Mouse (Mus musculus) MEL (cell line): ENCODE measurements around the gene Lypla2. TPM values are rescaled to one million over a fixed set of nuclear protein-coding genes. Genes with fewer than 3 reads are reported as not detected.

Experiments
- DNase-seq: peaks from one replicate; pipeline ENCODE4 v3.0.0; 2011; ENCODE audit warnings: low read depth, low spot score
- H3K27ac ChIP-seq: 2 replicates; pipeline ENCODE4 v1.5.1; 2012; ENCODE audit warnings: low read depth, mild to moderate bottlenecking, control low read depth, low read length, moderate library complexity; ENCODE audit not compliant: control insufficient read depth
- H3K27me3 ChIP-seq, 2 experiments: fragments of 150-350 bp in 1 of 2; sonication (generic) in 1 of 2; 2 replicates each; pipeline ENCODE4 v1.6.1; 2012; ENCODE audit warnings: low read length in 2 of 2, mild to moderate bottlenecking in 2 of 2, improper control_type of control experiment in 1 of 2, moderate library complexity in 1 of 2; ENCODE audit not compliant: insufficient read depth in 2 of 2, control insufficient read depth in 1 of 2
- H3K36me3 ChIP-seq, 2 experiments: 2 replicates each; pipeline ENCODE4 v1.6.1; 2012 to 2014; ENCODE audit warnings: low read length in 2 of 2, improper control_type of control experiment in 1 of 2, inconsistent platforms in 1 of 2, mild to moderate bottlenecking in 1 of 2; ENCODE audit not compliant: insufficient read depth in 2 of 2, control insufficient read depth in 1 of 2
- H3K4me1 ChIP-seq, 2 experiments: fragments of 150-350 bp in 1 of 2; sonication (generic) in 1 of 2; 2 replicates each; pipeline ENCODE4 v1.6.1; 2012; ENCODE audit warnings: low read length in 2 of 2, improper control_type of control experiment in 1 of 2, mild to moderate bottlenecking in 1 of 2; ENCODE audit not compliant: insufficient read depth in 2 of 2, control insufficient read depth in 1 of 2
- H3K4me3 ChIP-seq, 2 experiments: fragments of 150-350 bp in 1 of 2; sonication (generic) in 1 of 2; 2 replicates each; pipeline ENCODE4 v1.5.1; 2012; ENCODE audit warnings: low read depth in 2 of 2, low read length in 2 of 2, mild to moderate bottlenecking in 2 of 2, moderate library complexity in 2 of 2, control low read depth in 1 of 2, improper control_type of control experiment in 1 of 2; ENCODE audit not compliant: control insufficient read depth in 1 of 2, insufficient read depth in 1 of 2
- H3K79me2 ChIP-seq: 2 replicates; pipeline ENCODE4 v1.6.1; 2012; ENCODE audit warnings: mild to moderate bottlenecking, low read length, moderate library complexity; ENCODE audit not compliant: control insufficient read depth, poor library complexity, insufficient read depth
- H3K9ac ChIP-seq: 2 replicates; pipeline ENCODE4 v1.6.1; 2012; ENCODE audit warnings: low read depth, mild to moderate bottlenecking, control low read depth, low read length, moderate library complexity; ENCODE audit not compliant: control insufficient read depth, poor library complexity, severe bottlenecking
- H3K9me3 ChIP-seq: fragments of 150-350 bp; sonication (generic); replicated peaks from 2 replicates; pipeline ENCODE4 v1.6.1; 2012; ENCODE audit warnings: mild to moderate bottlenecking, low read length, improper control_type of control experiment, moderate library complexity; ENCODE audit not compliant: insufficient read depth
- CTCF ChIP-seq, 3 experiments: IDR thresholded peaks in 2 of 3; conservative IDR thresholded peaks in 1 of 3; 2 replicates each; pipeline ENCODE4 v1.5.1; 2011 to 2012; ENCODE audit warnings: low read length in 3 of 3, low read depth in 2 of 3, mild to moderate bottlenecking in 2 of 3, improper control_type of control experiment in 1 of 3, inconsistent platforms in 1 of 3, mixed read lengths in 1 of 3, moderate library complexity in 1 of 3; ENCODE audit not compliant: control insufficient read depth in 1 of 3, insufficient read depth in 1 of 3, poor library complexity in 1 of 3, severe bottlenecking in 1 of 3
- GATA1 ChIP-seq: IDR thresholded peaks from 2 replicates; pipeline ENCODE4 v1.6.1; 2011; ENCODE audit warnings: low read depth, low read length, improper control_type of control experiment
- MAFK ChIP-seq: IDR thresholded peaks from 2 replicates; pipeline ENCODE4 v1.6.1; 2011; ENCODE audit warnings: low read depth, mild to moderate bottlenecking, low read length, improper control_type of control experiment, borderline replicate concordance
- MAX ChIP-seq: IDR thresholded peaks from 2 replicates; pipeline ENCODE4 v1.6.1; 2011; ENCODE audit warnings: low read length, improper control_type of control experiment
- MAZ ChIP-seq: IDR thresholded peaks from 2 replicates; pipeline ENCODE4 v1.6.1; 2012; ENCODE audit warnings: low read depth, mild to moderate bottlenecking, inconsistent platforms, low read length, improper control_type of control experiment
- MYB ChIP-seq: IDR thresholded peaks from 2 replicates; pipeline ENCODE4 v1.6.1; 2011; ENCODE audit warnings: mild to moderate bottlenecking, low read depth, low read length, improper control_type of control experiment
- MYC ChIP-seq: IDR thresholded peaks from 2 replicates; pipeline ENCODE4 v1.6.1; 2011; ENCODE audit warnings: low read depth, mild to moderate bottlenecking, low read length, improper control_type of control experiment, moderate library complexity
- POLR2A ChIP-seq, 2 experiments: IDR thresholded peaks; 2 replicates each; pipeline ENCODE4 v1.6.1; 2011 to 2012; ENCODE audit warnings: low read length in 2 of 2, mild to moderate bottlenecking in 2 of 2, control low read depth in 1 of 2, improper control_type of control experiment in 1 of 2, low read depth in 1 of 2, moderate library complexity in 1 of 2; ENCODE audit not compliant: control insufficient read depth in 1 of 2, insufficient read depth in 1 of 2, poor library complexity in 1 of 2
- RAD21 ChIP-seq: IDR thresholded peaks from 2 replicates; pipeline ENCODE4 v1.6.1; 2011; ENCODE audit warnings: mild to moderate bottlenecking, low read depth, low read length, improper control_type of control experiment
- RCOR1 ChIP-seq: IDR thresholded peaks from 2 replicates; pipeline ENCODE4 v1.6.1; 2012; ENCODE audit warnings: low read depth, mild to moderate bottlenecking, inconsistent platforms, low read length, improper control_type of control experiment
- SIN3A ChIP-seq: IDR thresholded peaks from 2 replicates; pipeline ENCODE4 v1.6.1; 2012; ENCODE audit warnings: low read length, improper control_type of control experiment, inconsistent platforms
- SMC3 ChIP-seq: IDR thresholded peaks from 2 replicates; pipeline ENCODE4 v1.6.1; 2011; ENCODE audit warnings: low read depth, low read length, improper control_type of control experiment
- USF1 ChIP-seq: IDR thresholded peaks from 2 replicates; pipeline ENCODE4 v1.6.1; 2014; ENCODE audit warnings: low read depth, mild to moderate bottlenecking, inconsistent platforms, low read length, improper control_type of control experiment, moderate library complexity
- ZC3H11A ChIP-seq: IDR thresholded peaks from 2 replicates; pipeline ENCODE4 v1.6.1; 2012; ENCODE audit warnings: low read depth, mild to moderate bottlenecking, inconsistent platforms, low read length, improper control_type of control experiment
- ZMIZ1 ChIP-seq: IDR thresholded peaks from 2 replicates; pipeline ENCODE4 v1.6.1; 2012; ENCODE audit warnings: low read depth, mild to moderate bottlenecking, inconsistent platforms, low read length, improper control_type of control experiment, moderate library complexity
- ZNF384 ChIP-seq: IDR thresholded peaks from 2 replicates; pipeline ENCODE4 v1.6.1; 2012; ENCODE audit warnings: low read depth, mild to moderate bottlenecking, inconsistent platforms, low read length, improper control_type of control experiment
- polyA plus RNA-seq, 2 experiments: library from polyadenylated mRNA; stranded (reverse) in 1 of 2; unstranded in 1 of 2; fragments of >175 nt in 1 of 2; fragments of >200 nt in 1 of 2; gene quantifications; 2 replicates each; pipeline versions ENCODE4 v1.2.1 to v1.2.4; 2012; ENCODE audit warnings: low replicate concordance in 2 of 2, low read depth in 1 of 2; ENCODE audit not compliant: insufficient read length in 2 of 2, insufficient read depth in 1 of 2, missing spikeins in 1 of 2
- total RNA-seq: library from RNA; depleted of rRNA; stranded (reverse); fragments of 300-350 nt; gene quantifications from 2 replicates; pipeline ENCODE4 v1.2.3, GENCODE M21; 2012

The Lypla2 gene
- total and polyA plus RNA-seq, 3 experiments, result 65.1 to 95.6 TPM; not detected in 1

DNA sequence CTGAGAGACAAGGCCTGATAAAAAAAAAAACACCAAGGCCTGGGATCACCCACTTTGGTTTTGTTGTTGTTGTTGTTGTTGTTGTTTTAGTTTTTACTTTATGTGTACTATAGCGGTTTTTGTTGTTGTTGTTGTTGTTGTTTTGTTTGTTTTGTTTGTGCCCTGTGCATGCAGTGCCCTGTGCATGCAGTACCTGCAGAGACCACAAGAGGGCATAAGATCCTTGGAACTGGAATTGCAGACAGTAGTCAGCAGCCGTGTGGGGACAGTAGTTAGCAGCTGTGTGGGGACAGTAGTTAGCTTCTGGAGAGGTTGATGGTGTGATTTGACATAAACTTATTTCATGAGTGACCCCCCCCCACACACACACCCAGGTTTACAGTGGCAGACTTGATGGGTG is 18.2 kb downstream of the Lypla2 start:
- Histone ChIP-seq H3K9me3 (no peaks in the 10 kb centered on the region), H3K27ac (no peak overlapping the region), H3K79me2 (peaks cover 2% of the 10 kb centered on the region; the same call in 1 of the 2 replicates), H3K36me3 (peaks cover 0 to 3% of the 10 kb centered on the region in 2 experiments; a peak in 2 of 4 replicates), H3K9ac (no peak overlapping the region), H3K27me3 (no peaks in the 10 kb centered on the region), H3K4me1 (no peaks in the 10 kb centered on the region), H3K4me3 (no peak overlapping the region)
- DNase-seq, result peak; percentile 78
- TF ChIP-seq MYC, result peak; percentile 42; the same call in 1 of the 2 replicates
- peak; percentile 66 for TF ChIP-seq ZC3H11A
- TF ChIP-seq RAD21, result peak; percentile 78
- peak; percentile 80 to 95 (median 93) for TF ChIP-seq CTCF (IDR thresholded peaks at IDR 0.05 in 2 of 3, conservative IDR thresholded peaks at IDR 0.05 in 1 of 3; ENCODE audit: control insufficient read depth in 1 of 3, insufficient read depth in 1 of 3, low read depth in 2 of 3, low read length in 3 of 3, poor library complexity in 1 of 3, severe bottlenecking in 1 of 3)
- peak; percentile 86 for TF ChIP-seq SMC3
- TF ChIP-seq MYB, result no peak
- TF ChIP-seq ZNF384, result peak; percentile 43; the same call in 1 of the 2 replicates
- TF ChIP-seq GATA1, result no peak
- peak; percentile 41 for TF ChIP-seq SIN3A

DNA sequence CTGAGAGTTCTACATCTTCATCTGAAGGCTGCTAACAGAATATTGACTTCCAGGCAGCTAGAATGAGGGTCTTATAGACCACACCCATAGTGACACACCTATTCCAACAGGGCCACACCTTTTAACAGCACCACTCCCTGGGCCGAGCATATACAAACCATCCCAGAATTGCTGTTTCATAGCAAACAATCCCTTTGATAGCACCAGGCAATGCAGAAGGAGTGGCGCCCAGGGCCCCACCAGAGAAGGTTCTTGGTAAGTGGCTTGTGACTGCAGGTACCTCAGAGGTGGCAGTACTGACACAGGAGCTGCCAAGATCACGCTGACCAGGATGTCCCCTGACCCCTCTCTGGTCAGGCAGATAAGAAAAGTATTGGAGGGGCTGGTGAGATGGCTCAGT is 19.2 kb downstream of the Lypla2 start:
- no peak for DNase-seq
- Histone ChIP-seq H3K9me3 (no peaks in the 10 kb centered on the region), H3K4me1 (peaks cover 0 to 1% of the 10 kb centered on the region in 2 experiments; a peak in 1 of 4 replicates), H3K79me2 (peaks cover 8% of the 10 kb centered on the region; the same call in 1 of the 2 replicates), H3K4me3 (no peak overlapping the region), H3K9ac (no peak overlapping the region), H3K36me3 (peaks cover 2 to 3% of the 10 kb centered on the region in 2 experiments; a peak in 3 of 4 replicates), H3K27ac (no peak overlapping the region), H3K27me3 (no peaks in the 10 kb centered on the region)
- TF ChIP-seq RCOR1 (no peak), CTCF (IDR thresholded peaks at IDR 0.05 in 2 of 3, conservative IDR thresholded peaks at IDR 0.05 in 1 of 3; ENCODE audit: control insufficient read depth in 1 of 3, insufficient read depth in 1 of 3, low read depth in 2 of 3, low read length in 3 of 3, poor library complexity in 1 of 3, severe bottlenecking in 1 of 3) (no peak), MAX (no peak), MAFK (no peak), ZC3H11A (no peak), POLR2A (IDR thresholded peaks at IDR 0.05; ENCODE audit: control insufficient read depth in 1 of 2, insufficient read depth in 1 of 2, low read depth in 1 of 2, low read length in 2 of 2, poor library complexity in 1 of 2) (no peak), USF1 (no peak), MAZ (no peak)

DNA sequence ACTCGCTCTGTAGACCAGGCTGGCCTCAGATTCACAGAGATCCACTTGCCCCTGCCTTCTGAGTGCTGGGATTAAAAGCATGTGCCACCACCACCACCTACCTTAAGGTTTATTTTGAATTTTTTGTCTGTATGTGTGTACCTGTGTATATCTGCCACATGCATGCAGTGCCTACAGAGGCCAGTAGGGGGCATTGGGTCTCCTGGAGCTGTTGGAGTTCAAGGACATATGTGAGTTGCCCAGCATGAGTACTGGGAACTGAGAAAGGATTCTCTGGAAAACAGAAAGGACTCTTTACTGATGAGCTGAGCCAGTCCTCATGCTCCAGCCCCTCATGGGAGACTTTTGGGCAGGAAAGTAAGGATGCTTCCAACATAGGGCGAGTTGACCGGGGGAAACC is 20.9 kb downstream of the Lypla2 start:
- Histone ChIP-seq H3K4me1 (peaks cover 0 to 5% of the 10 kb centered on the region in 2 experiments; a peak in 3 of 4 replicates), H3K27me3 (no peaks in the 10 kb centered on the region), H3K9ac (no peak overlapping the region), H3K79me2 (peaks cover 17% of the 10 kb centered on the region), H3K4me3 (no peak overlapping the region), H3K36me3 (peaks cover 3 to 9% of the 10 kb centered on the region in 2 experiments), H3K9me3 (no peaks in the 10 kb centered on the region)
- DNase-seq, result peak; percentile 35
- TF ChIP-seq CTCF (IDR thresholded peaks at IDR 0.05 in 2 of 3, conservative IDR thresholded peaks at IDR 0.05 in 1 of 3; ENCODE audit: control insufficient read depth in 1 of 3, insufficient read depth in 1 of 3, low read depth in 2 of 3, low read length in 3 of 3, poor library complexity in 1 of 3, severe bottlenecking in 1 of 3) (peak; percentile 44 to 46 (median 46)), ZMIZ1 (no peak)
- TF ChIP-seq, all 39 proteins: peak for 1
- H3K27ac ChIP-seq, result no peak overlapping the region
